Mouse (Mus musculus) C2C12 (cell line): ENCODE measurements around the gene Tnni2. TPM values are rescaled to one million over a fixed set of nuclear protein-coding genes. Genes with fewer than 3 reads are reported as not detected.
A peak's percentile ranks its signal among the peaks of the same experiment; 100 is the strongest.

Experiments used
- H3K27me3 ChIP-seq: one replicate; pipeline ENCODE4 v1.6.1; 2011; ENCODE audit not compliant: control insufficient read depth, insufficient read depth, insufficient read length
- H3K36me3 ChIP-seq: one replicate; pipeline ENCODE4 v1.6.1; 2011; ENCODE audit not compliant: control insufficient read depth, insufficient read depth
- H3K4me3 ChIP-seq: one replicate; pipeline ENCODE4 v1.5.1; 2011; ENCODE audit warnings: mild to moderate bottlenecking, control low read depth; ENCODE audit not compliant: poor library complexity, insufficient read depth, severe bottlenecking
- H3K79me2 ChIP-seq: one replicate; pipeline ENCODE4 v1.6.1; 2011; ENCODE audit not compliant: control insufficient read depth, insufficient read depth
- H3K79me3 ChIP-seq: one replicate; pipeline ENCODE4 v1.6.1; 2011; ENCODE audit warnings: low read depth, control low read depth
- H3ac ChIP-seq: one replicate; pipeline ENCODE3; 2011; ENCODE audit warnings: low read depth; ENCODE audit not compliant: control insufficient read depth, insufficient read length
- CEBPB ChIP-seq: IDR thresholded peaks from one replicate; pipeline ENCODE4 v1.6.1; 2011; ENCODE audit warnings: low read depth, mild to moderate bottlenecking, control low read depth, moderate library complexity
- CTCF ChIP-seq: IDR thresholded peaks from one replicate; pipeline ENCODE4 v1.5.1; 2011; ENCODE audit not compliant: control insufficient read depth, insufficient read depth, insufficient read length
- FOSL1 ChIP-seq: IDR thresholded peaks from one replicate; pipeline ENCODE4 v1.8.0; 2011; ENCODE audit warnings: mild to moderate bottlenecking, low read length; ENCODE audit not compliant: poor library complexity, insufficient read depth, severe bottlenecking
- MAX ChIP-seq: IDR thresholded peaks from one replicate; pipeline ENCODE4 v1.6.1; 2011; ENCODE audit warnings: mild to moderate bottlenecking, control low read depth
- MYOD1 ChIP-seq: IDR thresholded peaks from one replicate; pipeline ENCODE4 v1.6.1; 2011; ENCODE audit warnings: low read depth; ENCODE audit not compliant: control insufficient read depth, insufficient read length
- MYOG ChIP-seq: IDR thresholded peaks from one replicate; pipeline ENCODE4 v1.6.1; 2011; ENCODE audit not compliant: control insufficient read depth, insufficient read length; ENCODE audit errors: extremely low read depth
- USF1 ChIP-seq: IDR thresholded peaks from one replicate; pipeline ENCODE4 v1.6.1; 2011; ENCODE audit warnings: low read depth, mild to moderate bottlenecking, control low read depth, moderate library complexity
- polyA plus RNA-seq: library from polyadenylated mRNA; unstranded; fragments of >200 nt; fragmentation: generic; extraction: Trizol; gene quantifications from one replicate; pipeline ENCODE4 v1.2.1, GENCODE M21; 2012; ENCODE audit warnings: missing spikeins

The Tnni2 gene
- polyA plus RNA-seq, 1 experiment = 7.5 TPM

GRCm38 (mm10) chr7:142431106-142431505 lies 10.5 kb upstream of the Tnni2 start:
- Histone ChIP-seq H3K79me2 (no peaks in the 10 kb centered on the region), H3K27me3 (no peaks in the 10 kb centered on the region)

GRCm38 (mm10) chr7:142433623-142434022 lies 8.0 kb upstream of the Tnni2 start:
- no peaks in the 10 kb centered on the region for H3K27me3 ChIP-seq
- H3ac ChIP-seq = no peak overlapping the region
- no peak for TF ChIP-seq USF1
- TF ChIP-seq CTCF = no peak
- no peak for TF ChIP-seq MAX
- no peak for TF ChIP-seq CEBPB
- TF ChIP-seq MYOD1 = no peak
- TF ChIP-seq MYOG = no peak
- no peak for TF ChIP-seq FOSL1
- no peaks in the 10 kb centered on the region for H3K79me2 ChIP-seq
- H3K36me3 ChIP-seq = no peaks in the 10 kb centered on the region
- no peaks in the 10 kb centered on the region for H3K79me3 ChIP-seq
- H3K4me3 ChIP-seq = no peak overlapping the region

More at GRCm38 (mm10) chr7:142431106-142431505, 10.5 kb upstream of the Tnni2 start:
- Histone ChIP-seq H3K4me3 (no peak overlapping the region), H3ac (no peak overlapping the region), H3K79me3 (no peaks in the 10 kb centered on the region), H3K36me3 (no peaks in the 10 kb centered on the region)
- TF ChIP-seq CTCF (no peak), FOSL1 (no peak), MYOG (no peak), MAX (no peak), MYOD1 (no peak)

GRCm38 (mm10) chr7:142434137-142434865 lies 7.3 kb upstream of the Tnni2 start, which contains the start of gene Syt8:
Gene Syt8, plus strand, starts transcription at chr7:142434850.
- Histone ChIP-seq H3K79me3 (no peaks in the 10 kb centered on the region), H3K36me3 (no peaks in the 10 kb centered on the region), H3K79me2 (no peaks in the 10 kb centered on the region), H3K27me3 (no peaks in the 10 kb centered on the region), H3K4me3 (no peak within 1 kb of the TSS), H3ac (no peak within 1 kb of the TSS)
- TF ChIP-seq MYOG = no peak
- no peak for TF ChIP-seq USF1
- no peak for TF ChIP-seq MYOD1
- TF ChIP-seq CEBPB = no peak
- TF ChIP-seq MAX = no peak
- no peak for TF ChIP-seq CTCF
- TF ChIP-seq FOSL1 = no peak

GRCm38 (mm10) chr7:142435524-142435923 lies 6.1 kb upstream of the Tnni2 start:
- no peak overlapping the region for H3K4me3 ChIP-seq
- no peaks in the 10 kb centered on the region for H3K79me3 ChIP-seq
- H3K27me3 ChIP-seq = no peaks in the 10 kb centered on the region
- H3ac ChIP-seq = no peak overlapping the region
- no peak for TF ChIP-seq USF1
- peak; percentile 55 for TF ChIP-seq CTCF
- H3K36me3 ChIP-seq = no peaks in the 10 kb centered on the region
- no peaks in the 10 kb centered on the region for H3K79me2 ChIP-seq

GRCm38 (mm10) chr7:142437324-142437723 lies 4.3 kb upstream of the Tnni2 start:
- H3ac ChIP-seq = no peak overlapping the region
- no peaks in the 10 kb centered on the region for H3K79me2 ChIP-seq
- H3K4me3 ChIP-seq = no peak overlapping the region
- TF ChIP-seq MYOG (no peak), FOSL1 (no peak), CTCF (peak; percentile 60), MYOD1 (no peak)
- no peaks in the 10 kb centered on the region for H3K79me3 ChIP-seq
- H3K27me3 ChIP-seq = no peaks in the 10 kb centered on the region
- no peaks in the 10 kb centered on the region for H3K36me3 ChIP-seq

GRCm38 (mm10) chr7:142439966-142440365 lies 1.6 kb upstream of the Tnni2 start:
- Histone ChIP-seq H3K79me2 (no peaks in the 10 kb centered on the region), H3K4me3 (no peak overlapping the region), H3ac (no peak overlapping the region), H3K79me3 (no peaks in the 10 kb centered on the region), H3K36me3 (no peaks in the 10 kb centered on the region), H3K27me3 (no peaks in the 10 kb centered on the region)
- TF ChIP-seq MYOD1 = no peak
- TF ChIP-seq FOSL1 = no peak
- TF ChIP-seq MAX = no peak
- TF ChIP-seq CEBPB = no peak
- TF ChIP-seq CTCF = no peak
- TF ChIP-seq USF1 = no peak
- no peak for TF ChIP-seq MYOG
